Mouse (Mus musculus) embryonic facial prominence, embryonic 10.5 days (tissue): ENCODE data around the gene Sult1b1. TPM values are rescaled to one million over a fixed set of nuclear protein-coding genes. Genes with fewer than 3 reads are reported as not detected.
"Not testable (repeated sequence)": the region's sequence is repeated elsewhere in the genome, so short reads cannot be mapped to it uniquely, and the experiment has no call there.

Experiments used
- DNase-seq: peaks from one replicate; pipeline ENCODE4 v3.0.0-alpha.2; 2017; ENCODE audit warnings: low spot score
- H3K27ac ChIP-seq: fragments of 300-500 bp; sonication (generic); replicated peaks from 2 replicates; pipeline ENCODE4 v1.5.1; 2016; ENCODE audit warnings: mild to moderate bottlenecking
- H3K27me3 ChIP-seq: fragments of 300-500 bp; sonication (generic); replicated peaks from 2 replicates; pipeline ENCODE4 v1.6.1; 2016; ENCODE audit warnings: low read depth, mild to moderate bottlenecking; ENCODE audit not compliant: poor library complexity, severe bottlenecking
- H3K36me3 ChIP-seq: fragments of 300-500 bp; sonication (generic); replicated peaks from 2 replicates; pipeline ENCODE4 v1.6.1; 2016; ENCODE audit warnings: mild to moderate bottlenecking, moderate library complexity
- H3K4me1 ChIP-seq: fragments of 300-500 bp; sonication (generic); 2 replicates; pipeline ENCODE4 v1.6.1; 2016
- H3K4me3 ChIP-seq: fragments of 300-500 bp; sonication (generic); 2 replicates; pipeline ENCODE4 v1.5.1; 2016; ENCODE audit warnings: mild to moderate bottlenecking, moderate library complexity
- H3K9me3 ChIP-seq: fragments of 300-500 bp; sonication (generic); 2 replicates; pipeline ENCODE4 v1.6.1; 2016; ENCODE audit warnings: mild to moderate bottlenecking
- WGBS: fragments of 180-500 bp; shearing (Covaris S2); methylation state at CpG from one replicate; pipeline ENCODE4 v1.1.7; 2016; 5-methylcytosine and 5-hydroxymethylcytosine counted together
- polyA plus RNA-seq: library from polyadenylated mRNA; unstranded; fragments of >200 nt; fragmentation: Nextera tagmentation; extraction: Ambion mirVana; gene quantifications from 2 replicates; pipeline ENCODE4 v1.2.1, GENCODE M21; 2016

The Sult1b1 gene
- polyA plus RNA-seq, 1 experiment from 2014 or later: 0.20 TPM

DNA sequence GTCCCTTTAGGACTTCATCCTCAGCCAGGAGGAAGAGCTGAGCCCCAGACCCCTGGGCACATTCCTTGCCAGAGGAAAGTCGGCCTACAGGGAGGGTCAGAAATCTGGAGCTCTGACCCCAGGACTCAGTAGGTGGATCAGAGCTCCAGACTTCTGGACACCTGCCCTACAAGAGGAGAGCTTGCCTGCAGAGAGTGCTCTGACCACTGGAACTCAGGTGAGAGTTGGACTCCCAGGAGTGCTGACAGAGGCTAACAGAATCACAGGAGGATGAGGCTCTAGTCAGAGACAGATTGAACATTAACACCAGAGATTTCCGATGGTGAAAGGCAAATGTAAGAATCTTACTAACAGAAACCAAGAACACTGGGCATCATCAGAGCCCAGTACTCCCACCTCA, 14.4 kb downstream of the Sult1b1 start:
- H3K27me3 ChIP-seq, H3K36me3 ChIP-seq, H3K9me3 ChIP-seq, H3K4me3 ChIP-seq, H3K4me1 ChIP-seq, H3K27ac ChIP-seq, DNase-seq: not testable (repeated sequence)
- WGBS: 89% methylated on average over 2 of the region's 2 CpGs

GRCm38 (mm10) chr5:87505776-87506458, 32.1 kb downstream of the Sult1b1 start:
- H3K9me3 ChIP-seq: no peaks in the 10 kb centered on the region
- no peak overlapping the region for H3K27ac ChIP-seq
- no peak overlapping the region for H3K4me3 ChIP-seq
- H3K27me3 ChIP-seq: no peaks in the 10 kb centered on the region
- 61% methylated on average over 4 of the region's 4 CpGs for WGBS
- no peak for DNase-seq
- no peaks in the 10 kb centered on the region for H3K4me1 ChIP-seq
- H3K36me3 ChIP-seq: no peaks in the 10 kb centered on the region

DNA sequence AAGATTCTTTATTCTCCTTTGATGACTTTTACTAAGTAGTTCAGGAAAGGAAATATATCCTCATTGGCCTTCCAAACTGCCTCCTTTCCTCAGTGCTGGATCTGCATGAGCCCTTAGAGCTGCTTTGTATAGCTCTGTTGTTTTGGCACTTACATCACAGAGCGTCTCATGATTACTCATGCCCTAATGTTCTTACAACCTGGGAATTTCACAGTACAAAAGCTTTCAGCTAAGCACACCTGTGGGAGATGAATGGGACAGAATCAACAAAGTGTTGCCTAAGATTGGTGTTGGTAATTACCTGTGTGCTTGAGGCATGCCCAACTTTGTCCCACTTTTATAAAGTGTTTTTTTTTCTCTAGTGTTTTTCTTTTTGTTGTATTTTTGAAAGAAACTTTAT, 35.3 kb downstream of the Sult1b1 start:
- no peak for DNase-seq
- no peaks in the 10 kb centered on the region for H3K9me3 ChIP-seq
- WGBS: 63% methylated on average over 1 of the region's 1 CpGs
- no peaks in the 10 kb centered on the region for H3K27me3 ChIP-seq
- H3K4me1 ChIP-seq: no peaks in the 10 kb centered on the region
- no peak overlapping the region for H3K27ac ChIP-seq
- no peak overlapping the region for H3K4me3 ChIP-seq
- no peaks in the 10 kb centered on the region for H3K36me3 ChIP-seq

GRCm38 (mm10) chr5:87499341-87499740, 38.7 kb downstream of the Sult1b1 start:
- Histone ChIP-seq H3K27ac (no peak overlapping the region), H3K9me3 (no peaks in the 10 kb centered on the region), H3K4me1 (no peaks in the 10 kb centered on the region), H3K27me3 (no peaks in the 10 kb centered on the region), H3K4me3 (no peak overlapping the region), H3K36me3 (no peaks in the 10 kb centered on the region)
- no peak for DNase-seq

GRCm38 (mm10) chr5:87498936-87499335, 39.1 kb downstream of the Sult1b1 start:
- Histone ChIP-seq H3K9me3 (no peaks in the 10 kb centered on the region), H3K36me3 (no peaks in the 10 kb centered on the region), H3K27ac (no peak overlapping the region), H3K27me3 (no peaks in the 10 kb centered on the region), H3K4me1 (no peaks in the 10 kb centered on the region), H3K4me3 (no peak overlapping the region)
- DNase-seq: no peak

- Histone ChIP-seq H3K4me3 (no peak within 1 kb of the TSS), H3K4me1 (no peaks in the 10 kb centered on the region), H3K27ac (no peak within 1 kb of the TSS), H3K27me3 (no peaks in the 10 kb centered on the region), H3K9me3 (no peaks in the 10 kb centered on the region), H3K36me3 (no peaks in the 10 kb centered on the region)
- DNase-seq: no peak
- WGBS: 91% methylated on average over 1 of the region's 1 CpGs
Observed at GRCm38 (mm10) chr5:87490771-87491170, 47.2 kb downstream of the Sult1b1 start, which contains the start of gene Ugt2a1. Gene Ugt2a1, minus strand, starts transcription at chr5:87490871.

DNA sequence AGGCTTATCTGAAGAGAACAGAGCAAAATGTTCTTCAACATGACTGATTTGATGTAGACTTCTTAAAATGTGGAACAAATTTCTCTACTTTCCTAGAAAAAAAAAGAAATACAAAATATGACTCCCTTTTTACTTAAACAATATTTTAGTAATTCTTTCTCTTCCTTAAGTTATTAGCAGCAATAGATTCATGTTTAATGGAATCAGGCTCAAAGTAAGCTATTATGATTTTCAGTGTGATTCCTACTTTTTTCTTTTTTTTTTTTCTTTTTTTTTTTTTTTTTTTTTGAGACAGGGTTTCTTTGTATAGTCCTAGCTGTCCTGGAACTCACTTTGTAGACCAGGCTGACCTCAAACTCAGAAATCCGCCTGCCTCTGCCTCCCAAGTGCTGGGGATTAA, 51.3 kb downstream of the Sult1b1 start, which contains the start of gene Gm43638:
Gm43638 (minus strand) TSS at position 101 of the 400 bp plus-strand sequence.
- 79% methylated on average over 1 of the region's 1 CpGs for WGBS
- DNase-seq, H3K36me3 ChIP-seq, H3K4me3 ChIP-seq, H3K9me3 ChIP-seq, H3K27me3 ChIP-seq, H3K27ac ChIP-seq, H3K4me1 ChIP-seq: not testable (repeated sequence)

GRCm38 (mm10) chr5:87482160-87482559, 55.8 kb downstream of the Sult1b1 start, which contains the start of gene Ugt2a2:
Gene Ugt2a2, minus strand, starts transcription at chr5:87482260.
- Histone ChIP-seq H3K27me3 (no peaks in the 10 kb centered on the region), H3K4me1 (no peaks in the 10 kb centered on the region), H3K4me3 (no peak within 1 kb of the TSS), H3K9me3 (no peaks in the 10 kb centered on the region), H3K27ac (no peak within 1 kb of the TSS), H3K36me3 (no peaks in the 10 kb centered on the region)
- no peak for DNase-seq
- WGBS: 84% methylated on average over 5 of the region's 5 CpGs

Other genes with a start within 250 kb of the Sult1b1 start
- not detected in 2 replicates for gene Ugt2a3, start 201.0 kb downstream of the Sult1b1 start, polyA plus RNA-seq
- not detected in 2 replicates for gene Ugt2b38, start 114.0 kb downstream of the Sult1b1 start, polyA plus RNA-seq
- gene Ugt2a2, start 55.9 kb downstream of the Sult1b1 start, polyA plus RNA-seq: 0.10 TPM in 1 of 2 replicates, not detected in the other
- not detected in 2 replicates for gene Gm43638, start 51.4 kb downstream of the Sult1b1 start, polyA plus RNA-seq
- gene Ugt2a1, start 47.3 kb downstream of the Sult1b1 start, polyA plus RNA-seq: not detected in 2 replicates
- gene Sult1d1, start 30.8 kb upstream of the Sult1b1 start, polyA plus RNA-seq: not detected in 2 replicates
- 0.28 and 1.1 TPM in 2 replicates for gene Sult1e1, start 53.4 kb upstream of the Sult1b1 start, polyA plus RNA-seq
- gene Csn1s1, start 128.0 kb upstream of the Sult1b1 start, polyA plus RNA-seq: not detected in 2 replicates
- not detected in 2 replicates for gene Csn2, start 161.4 kb upstream of the Sult1b1 start, polyA plus RNA-seq
- not detected in 2 replicates for gene Csn1s2a, start 236.4 kb upstream of the Sult1b1 start, polyA plus RNA-seq